Mouse (Mus musculus) E14TG2a.4 (cell line): ENCODE data around the gene Znrf4.

Experiments used
- H3K27me3 ChIP-seq: 2 replicates; pipeline ENCODE4 v1.6.1; 2014; ENCODE audit warnings: low read length, control low read depth; ENCODE audit not compliant: insufficient read depth
- H3K36me3 ChIP-seq: 2 replicates; pipeline ENCODE4 v1.6.1; 2014; ENCODE audit warnings: low read length, control low read depth; ENCODE audit not compliant: insufficient read depth
- H3K4me1 ChIP-seq: replicated peaks from 2 replicates; pipeline ENCODE4 v1.6.1; 2014; ENCODE audit warnings: low read depth, low read length, control low read depth
- H3K4me3 ChIP-seq: replicated peaks from 2 replicates; pipeline ENCODE4 v1.5.1; 2014; ENCODE audit warnings: mild to moderate bottlenecking, low read length
- H3K9me3 ChIP-seq: 2 replicates; pipeline ENCODE4 v1.6.1; 2014; ENCODE audit warnings: low read length, control low read depth
- CTCF ChIP-seq: conservative IDR thresholded peaks from 2 replicates; pipeline ENCODE4 v1.5.1; 2014; ENCODE audit warnings: low read length
- NANOG ChIP-seq: IDR thresholded peaks from 2 replicates; pipeline ENCODE4 v1.6.1; 2014; ENCODE audit warnings: borderline replicate concordance, low read length, mixed read lengths
- POU5F1 ChIP-seq: IDR thresholded peaks from 2 replicates; pipeline ENCODE4 v1.6.1; 2014; ENCODE audit warnings: low read length, borderline replicate concordance

The Znrf4 gene

GRCm38 (mm10) chr17:56463500-56463899, 48.7 kb downstream of the Znrf4 start:
- Histone ChIP-seq H3K36me3 (no peaks in the 10 kb centered on the region), H3K4me3 (peak overlapping the region; percentile 89), H3K27me3 (peaks cover 27% of the 10 kb centered on the region), H3K9me3 (no peaks in the 10 kb centered on the region), H3K4me1 (peaks cover 53% of the 10 kb centered on the region)
- no peak for TF ChIP-seq CTCF
- no peak for TF ChIP-seq POU5F1
- TF ChIP-seq NANOG: no peak

GRCm38 (mm10) chr17:56462835-56463455, 49.3 kb downstream of the Znrf4 start:
- H3K4me1 ChIP-seq: peaks cover 48% of the 10 kb centered on the region
- TF ChIP-seq POU5F1: no peak
- TF ChIP-seq CTCF: no peak
- no peak for TF ChIP-seq NANOG
- H3K27me3 ChIP-seq: peaks cover 27% of the 10 kb centered on the region
- peak overlapping the region; percentile 89 for H3K4me3 ChIP-seq
- peaks cover 5% of the 10 kb centered on the region for H3K36me3 ChIP-seq
- no peaks in the 10 kb centered on the region for H3K9me3 ChIP-seq

GRCm38 (mm10) chr17:56461771-56462743, 50.2 kb downstream of the Znrf4 start:
- Histone ChIP-seq H3K4me1 (peaks cover 41% of the 10 kb centered on the region), H3K27me3 (peaks cover 27% of the 10 kb centered on the region), H3K36me3 (peaks cover 10% of the 10 kb centered on the region), H3K9me3 (no peaks in the 10 kb centered on the region), H3K4me3 (peak overlapping the region; percentile 89)
- TF ChIP-seq POU5F1 (no peak), CTCF (no peak), NANOG (no peak)
